Mouse (Mus musculus) liver, embryonic 16.5 days (tissue): ENCODE results near the gene Slc25a41. TPM values are rescaled to one million over a fixed set of nuclear protein-coding genes. Genes with fewer than 3 reads are reported as not detected.

Source experiments
- ATAC-seq: fragments of 200-750 bp; cut with Nextera tagmentation; 2 replicates; pipeline ENCODE4 v1.8.0; 2017; ENCODE audit warnings: low read depth, mild to moderate bottlenecking, moderate number of reproducible peaks, moderate library complexity
- H3K27ac ChIP-seq: fragments of 300-500 bp; sonication (generic); 2 replicates; pipeline ENCODE4 v1.5.1; 2014; ENCODE audit warnings: mild to moderate bottlenecking, low read length
- H3K27me3 ChIP-seq: fragments of 300-500 bp; sonication (generic); 2 replicates; pipeline ENCODE4 v1.6.1; 2014; ENCODE audit warnings: low read depth, low read length, mixed read lengths; ENCODE audit not compliant: control insufficient read depth, insufficient read depth
- H3K36me3 ChIP-seq: fragments of 300-500 bp; sonication (generic); 2 replicates; pipeline ENCODE4 v1.6.1; 2014; ENCODE audit warnings: mild to moderate bottlenecking; ENCODE audit not compliant: control insufficient read depth, insufficient read depth
- H3K4me1 ChIP-seq: fragments of 300-500 bp; sonication (generic); 2 replicates; pipeline ENCODE4 v1.6.1; 2014; ENCODE audit warnings: low read depth, low read length, mixed read lengths; ENCODE audit not compliant: control insufficient read depth
- H3K4me2 ChIP-seq: fragments of 300-500 bp; sonication (generic); 2 replicates; pipeline ENCODE4 v1.6.1; 2014; ENCODE audit warnings: low read depth, low read length, mixed read lengths
- H3K4me3 ChIP-seq: fragments of 300-500 bp; sonication (generic); 2 replicates; pipeline ENCODE4 v1.5.1; 2014; ENCODE audit warnings: low read depth, mild to moderate bottlenecking, low read length
- H3K9ac ChIP-seq: fragments of 300-500 bp; sonication (generic); 2 replicates; pipeline ENCODE4 v1.6.1; 2014; ENCODE audit warnings: low read depth, low read length
- H3K9me3 ChIP-seq: fragments of 300-500 bp; sonication (generic); replicated peaks from 2 replicates; pipeline ENCODE4 v1.6.1; 2016; ENCODE audit warnings: low read length; ENCODE audit not compliant: control insufficient read depth
- WGBS: fragments of 180-500 bp; shearing (Covaris S2); extraction: QIAGEN DNeasy Blood & Tissue Kit; methylation state at CpG from one replicate; pipeline ENCODE4 v1.1.7; 2014; ENCODE audit not compliant: insufficient replicate concordance; 5-methylcytosine and 5-hydroxymethylcytosine counted together
- polyA plus RNA-seq: library from polyadenylated mRNA; unstranded; fragments of >200 nt; fragmentation: Nextera tagmentation; extraction: Ambion mirVana; gene quantifications from 2 replicates; pipeline ENCODE4 v1.2.1, GENCODE M21; 2015

Gene Slc25a41
- polyA plus RNA-seq, 1 experiment from 2014 or later = not detected

DNA sequence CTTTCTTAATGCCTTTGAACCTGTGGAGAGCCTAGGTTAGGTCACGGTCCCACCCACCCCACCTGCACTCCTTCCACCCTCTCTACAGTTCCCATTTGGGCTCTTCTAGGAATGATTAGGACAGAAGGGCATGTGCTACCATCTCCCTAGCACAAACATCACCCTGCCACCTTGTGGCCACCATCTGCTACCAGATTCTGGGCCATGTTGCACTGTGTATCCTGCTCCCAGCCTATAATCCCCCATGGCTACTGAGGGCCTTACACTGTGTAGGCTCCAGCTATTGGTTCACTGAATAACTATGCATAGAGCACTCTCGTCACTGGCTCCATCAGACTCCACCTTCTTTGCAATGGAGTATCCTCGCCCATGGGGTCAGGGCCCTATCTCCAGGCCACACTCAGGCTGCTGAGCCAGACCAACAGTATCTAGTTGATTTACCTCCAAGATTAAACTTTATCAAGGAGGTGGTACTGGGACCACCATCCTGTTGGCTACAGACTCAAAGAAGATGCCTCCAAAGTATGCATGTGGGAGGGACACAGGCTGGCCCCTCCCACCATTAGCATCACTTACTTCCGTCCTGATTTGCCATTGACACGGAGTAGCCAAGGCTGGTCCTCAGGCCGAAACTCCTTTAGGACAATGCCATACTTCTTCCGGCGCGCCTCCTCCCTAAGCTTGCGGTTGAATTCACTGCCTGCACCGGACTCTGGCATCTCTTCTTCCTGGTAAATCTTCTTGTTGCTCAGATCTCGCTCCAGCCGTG, 34.1 kb downstream of the Slc25a41 start:
- H3K4me2 ChIP-seq = no peak overlapping the region
- H3K4me3 ChIP-seq = no peak overlapping the region
- H3K27ac ChIP-seq = no peak overlapping the region
- H3K9me3 ChIP-seq = no peaks in the 10 kb centered on the region
- H3K27me3 ChIP-seq = no peaks in the 10 kb centered on the region
- no peak overlapping the region for H3K9ac ChIP-seq
- H3K4me1 ChIP-seq = peaks cover 30% of the 10 kb centered on the region
- 83% methylated on average over 13 of the region's 13 CpGs for WGBS
- no peak for ATAC-seq
- peaks cover 50% of the 10 kb centered on the region for H3K36me3 ChIP-seq

DNA sequence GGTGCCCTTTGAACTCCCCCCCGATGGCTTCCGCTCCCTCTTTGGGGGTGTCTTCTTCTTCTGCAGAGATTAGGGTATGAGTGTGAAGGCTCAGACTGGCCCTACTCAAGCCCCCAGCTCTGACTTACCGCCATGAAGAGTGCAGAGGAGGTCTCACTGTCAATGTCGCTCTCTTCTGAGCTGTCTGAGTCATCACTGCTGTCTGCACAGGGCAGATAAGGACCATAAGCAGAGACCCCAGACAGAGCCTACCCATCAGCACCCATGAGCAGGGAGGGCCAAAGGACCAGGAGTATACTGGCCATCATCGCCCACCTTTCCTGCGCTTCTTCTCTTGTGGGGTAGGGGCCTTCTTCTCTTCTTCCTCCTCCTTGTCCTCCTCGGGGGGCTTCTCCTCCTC, 37.5 kb downstream of the Slc25a41 start:
- no peak overlapping the region for H3K4me3 ChIP-seq
- peak; percentile 69 for ATAC-seq
- H3K27ac ChIP-seq = no peak overlapping the region
- WGBS = 53% methylated on average over 7 of the region's 7 CpGs
- H3K4me2 ChIP-seq = no peak overlapping the region
- H3K36me3 ChIP-seq = peaks cover 50% of the 10 kb centered on the region
- no peak overlapping the region for H3K9ac ChIP-seq
- H3K4me1 ChIP-seq = peaks cover 16% of the 10 kb centered on the region
- no peaks in the 10 kb centered on the region for H3K9me3 ChIP-seq
- no peaks in the 10 kb centered on the region for H3K27me3 ChIP-seq

DNA sequence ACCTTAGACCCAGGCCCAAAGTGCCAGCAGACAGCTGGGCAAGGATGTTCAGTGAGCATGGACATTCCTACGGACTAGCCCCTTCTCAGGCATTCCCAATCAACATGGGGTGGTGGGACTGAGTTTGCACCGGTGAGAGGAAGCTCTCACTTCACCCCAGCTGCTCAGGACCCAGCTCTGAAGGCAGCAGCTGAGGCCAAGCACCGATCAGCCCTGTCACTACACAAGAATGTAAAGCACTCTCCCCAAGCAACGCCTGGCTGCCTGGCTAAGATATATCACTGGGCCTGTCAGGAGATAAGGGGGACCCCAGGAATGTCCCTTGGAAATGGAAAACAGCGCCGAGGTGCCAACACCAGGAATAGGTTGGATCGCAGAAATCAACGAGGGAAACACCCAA, 40.2 kb downstream of the Slc25a41 start:
- H3K36me3 ChIP-seq = peaks cover 32% of the 10 kb centered on the region
- no peak for ATAC-seq
- no peak overlapping the region for H3K27ac ChIP-seq
- no peaks in the 10 kb centered on the region for H3K9me3 ChIP-seq
- no peak overlapping the region for H3K4me3 ChIP-seq
- no peak overlapping the region for H3K4me2 ChIP-seq
- no peaks in the 10 kb centered on the region for H3K27me3 ChIP-seq
- H3K9ac ChIP-seq = no peak overlapping the region
- H3K4me1 ChIP-seq = peaks cover 24% of the 10 kb centered on the region
- whole genome bisulfite sequencing = 55% methylated on average over 8 of the region's 8 CpGs

DNA sequence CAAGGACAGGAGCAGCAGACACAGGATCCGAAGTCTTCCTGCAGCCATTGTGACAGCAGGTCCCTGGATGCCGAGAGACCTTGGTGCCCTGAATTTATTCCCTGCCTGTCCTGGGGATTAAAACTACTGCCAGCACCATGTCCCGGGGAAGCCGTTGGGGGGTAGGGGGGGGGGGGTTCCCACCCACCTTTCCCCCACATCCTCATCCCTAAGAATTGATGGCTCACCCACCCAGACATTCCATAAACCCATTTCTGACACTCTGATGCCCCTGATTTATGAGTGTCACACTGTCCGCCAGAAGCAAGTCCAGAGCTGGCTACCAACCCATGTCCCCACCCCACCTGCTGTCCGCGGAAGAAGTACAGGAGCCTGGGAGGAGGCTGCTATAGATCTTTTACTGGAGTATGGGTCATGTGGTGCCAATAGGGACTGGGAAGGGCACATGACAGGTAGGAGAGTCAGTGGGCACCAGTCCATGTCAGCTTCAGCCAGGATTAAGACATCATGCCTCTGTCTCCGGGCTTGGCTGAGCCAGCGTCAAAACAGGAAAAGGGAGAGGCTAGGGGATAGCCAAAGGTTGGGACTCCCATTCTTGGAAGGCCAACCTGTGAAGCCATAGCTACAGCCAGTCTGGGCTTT, 41.4 kb downstream of the Slc25a41 start, which contains the start of gene Pspn:
Pspn (minus strand) TSS at position 51 of the 642 bp plus-strand sequence.
- 77% methylated on average over 9 of the region's 9 CpGs for WGBS
- Histone ChIP-seq H3K27me3 (no peaks in the 10 kb centered on the region), H3K4me3 (no peak within 1 kb of the TSS), H3K9ac (no peak within 1 kb of the TSS), H3K36me3 (peaks cover 28% of the 10 kb centered on the region), H3K4me1 (peaks cover 24% of the 10 kb centered on the region), H3K4me2 (no peak within 1 kb of the TSS), H3K9me3 (no peaks in the 10 kb centered on the region), H3K27ac (no peak within 1 kb of the TSS)
- no peak for ATAC-seq

DNA sequence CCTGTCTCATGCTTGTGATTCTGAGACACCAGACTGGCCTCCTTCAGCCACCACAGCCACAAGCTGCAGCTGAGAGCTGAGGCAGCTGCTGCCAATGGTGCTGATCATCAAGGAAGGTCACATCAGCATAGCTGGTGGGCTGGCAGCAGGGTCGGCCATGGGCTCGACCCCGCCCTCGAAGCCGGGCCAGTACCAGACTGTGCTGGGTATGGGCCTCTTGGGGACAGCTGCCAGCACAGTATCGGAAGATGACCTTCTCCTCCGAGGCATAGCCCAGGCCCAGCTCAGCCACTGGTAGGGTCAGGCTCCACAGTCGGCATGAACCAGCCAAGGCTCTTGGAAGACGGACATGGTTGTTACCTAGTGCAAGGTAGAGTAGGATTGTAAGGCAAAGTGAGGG, 42.0 kb downstream of the Slc25a41 start:
- Histone ChIP-seq H3K36me3 (peaks cover 27% of the 10 kb centered on the region), H3K9ac (no peak overlapping the region), H3K9me3 (no peaks in the 10 kb centered on the region), H3K27ac (no peak overlapping the region), H3K4me3 (no peak overlapping the region), H3K27me3 (no peaks in the 10 kb centered on the region), H3K4me1 (peaks cover 20% of the 10 kb centered on the region), H3K4me2 (no peak overlapping the region)
- WGBS = 89% methylated on average over 9 of the region's 9 CpGs
- ATAC-seq = no peak

DNA sequence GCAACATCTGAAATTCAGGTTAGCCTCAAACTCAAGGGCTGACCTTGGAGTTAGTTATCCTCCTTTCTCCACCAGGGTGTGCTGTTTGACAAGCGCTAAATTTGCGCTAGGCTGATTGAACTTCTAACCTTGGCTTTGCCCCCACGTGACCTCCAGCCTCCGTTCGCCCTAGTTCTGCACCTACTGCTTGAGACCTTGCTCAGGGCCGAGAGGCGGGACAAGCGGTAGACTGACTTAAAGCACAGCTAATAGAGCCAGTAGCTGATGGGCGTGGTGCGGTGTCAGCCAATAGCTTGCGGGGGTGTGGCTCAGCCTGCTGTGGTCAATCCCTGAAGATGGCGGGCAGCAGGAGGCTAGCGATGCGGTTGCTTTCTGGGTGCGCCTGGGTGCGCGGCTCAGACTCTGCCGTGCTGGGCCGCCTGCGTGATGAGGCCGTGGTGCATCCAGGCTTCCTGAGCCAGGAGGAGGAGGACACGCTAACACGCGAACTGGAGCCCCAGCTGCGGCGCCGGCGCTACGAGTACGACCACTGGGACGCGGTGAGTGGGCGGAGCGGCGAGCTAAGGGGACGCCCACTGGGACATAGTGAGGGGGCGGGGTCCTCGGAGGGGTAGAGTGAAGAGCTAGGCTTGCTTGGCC, 44.3 kb downstream of the Slc25a41 start, which contains the start of gene Alkbh7:
Alkbh7 (plus strand) TSS at position 311 of the 639 bp plus-strand sequence.
- peaks cover 10% of the 10 kb centered on the region for H3K4me1 ChIP-seq
- peak within 1 kb of the TSS; percentile 94 for H3K4me2 ChIP-seq
- H3K4me3 ChIP-seq = peak within 1 kb of the TSS; percentile 89
- H3K9ac ChIP-seq = peak within 1 kb of the TSS; percentile 75
- no peaks in the 10 kb centered on the region for H3K9me3 ChIP-seq
- peaks cover 25% of the 10 kb centered on the region for H3K36me3 ChIP-seq
- peak; percentile 100 for ATAC-seq
- under 1% methylated on average over 38 of the region's 38 CpGs for WGBS
- H3K27ac ChIP-seq = peak within 1 kb of the TSS; percentile 64; the same call in 1 of the 2 replicates
- no peaks in the 10 kb centered on the region for H3K27me3 ChIP-seq

DNA sequence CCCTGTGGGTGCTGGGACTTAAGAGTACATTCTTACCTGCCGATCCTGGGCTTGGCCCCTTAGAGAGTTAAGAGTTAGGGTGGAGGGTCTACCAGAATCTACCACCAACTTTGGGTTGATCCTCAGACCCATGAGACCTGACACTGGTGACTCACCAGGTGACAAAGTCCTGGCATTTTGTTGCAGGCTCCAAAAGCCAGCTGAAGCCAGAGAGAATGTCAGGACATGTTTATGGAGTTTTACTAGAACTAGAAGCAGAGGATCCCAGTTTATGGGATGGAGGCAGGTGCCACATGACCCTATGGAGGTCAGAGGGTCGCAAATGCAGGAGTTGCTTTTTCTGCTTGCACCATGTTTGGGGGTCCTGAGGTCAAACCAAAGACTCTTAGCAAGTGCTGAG, 44.9 kb downstream of the Slc25a41 start:
- Histone ChIP-seq H3K4me1 (peaks cover 8% of the 10 kb centered on the region), H3K4me2 (peak overlapping the region; percentile 94; the same call in 1 of the 2 replicates), H3K4me3 (peak overlapping the region; percentile 89; the same call in 1 of the 2 replicates), H3K27ac (no peak overlapping the region), H3K9me3 (no peaks in the 10 kb centered on the region), H3K36me3 (peaks cover 25% of the 10 kb centered on the region), H3K27me3 (no peaks in the 10 kb centered on the region), H3K9ac (no peak overlapping the region)
- WGBS = 52% methylated on average over 2 of the region's 2 CpGs
- ATAC-seq = no peak

DNA sequence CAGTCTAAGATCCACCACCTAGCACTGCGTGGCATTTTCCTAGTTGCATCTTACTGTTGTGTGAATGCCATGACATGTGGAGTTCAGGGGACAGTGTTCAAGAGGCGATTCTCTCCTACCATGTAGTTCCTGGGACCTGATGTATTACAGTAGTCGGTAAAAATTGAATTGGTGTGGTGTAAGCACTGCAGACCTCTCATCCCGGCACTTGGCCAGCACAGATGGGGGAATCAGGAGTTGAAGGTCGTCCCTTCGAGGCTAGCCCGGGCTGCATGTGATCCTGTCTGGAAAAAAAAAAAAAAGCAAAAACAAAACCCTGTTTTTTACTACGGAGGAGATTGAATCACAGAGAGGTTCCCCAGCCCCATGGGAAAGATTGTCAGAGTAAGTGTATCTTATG, 46.4 kb downstream of the Slc25a41 start:
- ATAC-seq = no peak
- WGBS = 79% methylated on average over 8 of the region's 8 CpGs
- Histone ChIP-seq H3K4me1 (peaks cover 18% of the 10 kb centered on the region), H3K4me2 (no peak overlapping the region), H3K9ac (no peak overlapping the region), H3K9me3 (no peaks in the 10 kb centered on the region), H3K27ac (no peak overlapping the region), H3K36me3 (peaks cover 25% of the 10 kb centered on the region), H3K4me3 (no peak overlapping the region), H3K27me3 (no peaks in the 10 kb centered on the region)
